Mouse (Mus musculus) c-Kit-positive CD71-positive TER-119-positive erythroid progenitor cells, embryonic 14.5 days (primary cell): ENCODE data around the gene Usf3.

Experiments used
- DNase-seq: peaks from one replicate; pipeline ENCODE4 v3.0.0-alpha.2; 2013; ENCODE audit warnings: low spot score

The Usf3 gene

GRCm38 (mm10) chr16:44173155-44173941 lies at the start of gene Usf3:
TSS of gene Usf3 (plus strand) at chr16:44173246.
- peak; percentile 42 for DNase-seq

GRCm38 (mm10) chr16:44123786-44124185 lies 49.3 kb upstream of the Usf3 start:
- no peak for DNase-seq

GRCm38 (mm10) chr16:44124713-44125112 lies 48.3 kb upstream of the Usf3 start:
- DNase-seq, result no peak

- DNase-seq, result no peak
Measured at GRCm38 (mm10) chr16:44125436-44125835, 47.6 kb upstream of the Usf3 start.

GRCm38 (mm10) chr16:44126437-44126836 lies 46.6 kb upstream of the Usf3 start:
- no peak for DNase-seq

- no peak for DNase-seq
Measured at GRCm38 (mm10) chr16:44132300-44132699, 40.7 kb upstream of the Usf3 start.

- DNase-seq, result no peak
Measured at GRCm38 (mm10) chr16:44133187-44133586, 39.9 kb upstream of the Usf3 start.

GRCm38 (mm10) chr16:44136511-44137021 lies 36.5 kb upstream of the Usf3 start:
- DNase-seq, result no peak

GRCm38 (mm10) chr16:44138377-44138978 lies 34.6 kb upstream of the Usf3 start:
- DNase-seq, result no peak

GRCm38 (mm10) chr16:44138979-44139535 lies 34.0 kb upstream of the Usf3 start:
- peak; percentile 92 for DNase-seq

GRCm38 (mm10) chr16:44139536-44140185 lies 33.4 kb upstream of the Usf3 start, which contains the start of the genes Atp6v1a and Naa50:
TSS of gene Atp6v1a (minus strand) at chr16:44139705.
TSS of gene Naa50 (plus strand) at chr16:44139830.
- peak; percentile 83 for DNase-seq

- DNase-seq, result peak; percentile 74
Measured at GRCm38 (mm10) chr16:44140186-44140787, 32.8 kb upstream of the Usf3 start.

GRCm38 (mm10) chr16:44141483-44141882 lies 31.6 kb upstream of the Usf3 start:
- peak; percentile 40 for DNase-seq

- DNase-seq, result no peak
Measured at GRCm38 (mm10) chr16:44149002-44149767, 23.9 kb upstream of the Usf3 start.

GRCm38 (mm10) chr16:44154497-44155057 lies 18.5 kb upstream of the Usf3 start:
- no peak for DNase-seq

- no peak for DNase-seq
Measured at GRCm38 (mm10) chr16:44159325-44159724, 13.7 kb upstream of the Usf3 start.

- no peak for DNase-seq
Measured at GRCm38 (mm10) chr16:44163831-44164230, 9.2 kb upstream of the Usf3 start.

GRCm38 (mm10) chr16:44165182-44165581 lies 7.9 kb upstream of the Usf3 start:
- no peak for DNase-seq

GRCm38 (mm10) chr16:44168990-44169389 lies 4.1 kb upstream of the Usf3 start:
- no peak for DNase-seq

- DNase-seq, result peak; percentile 95
Measured at GRCm38 (mm10) chr16:44172297-44173154, 520 bp upstream of the Usf3 start.
